Mouse (Mus musculus) cerebellum, adult 9-11 months (tissue): Measurements from ENCODE around the gene Gcnt4.

ENCODE experiments used
- DNase-seq: peaks from one replicate; pipeline ENCODE4 v3.0.0; 2022

The Gcnt4 gene

GRCm38 (mm10) chr13:96951880-96952279 is 27.4 kb downstream of the Gcnt4 start:
- DNase-seq = no peak

DNA sequence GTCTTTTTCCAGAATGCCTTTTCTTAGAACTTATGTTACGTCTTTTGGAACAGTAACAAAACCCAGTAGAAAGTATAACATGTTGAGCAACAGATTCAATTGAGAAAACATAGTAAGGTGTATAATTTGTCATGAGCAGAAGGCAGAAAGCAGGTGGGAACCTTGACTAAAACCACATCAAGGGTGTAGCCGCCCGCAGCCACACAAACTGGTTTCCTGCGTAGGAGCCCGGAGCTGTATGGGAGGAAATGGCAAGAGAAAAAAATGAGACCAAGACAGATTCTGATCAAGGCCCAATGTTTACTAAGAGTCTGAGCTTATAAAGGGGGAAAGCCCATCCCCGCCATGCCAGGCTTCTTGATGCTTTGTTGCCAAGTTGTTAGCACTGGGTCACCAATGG is 32.0 kb downstream of the Gcnt4 start:
- DNase-seq = no peak

GRCm38 (mm10) chr13:96960019-96960418 is 35.5 kb downstream of the Gcnt4 start:
- DNase-seq = no peak

DNA sequence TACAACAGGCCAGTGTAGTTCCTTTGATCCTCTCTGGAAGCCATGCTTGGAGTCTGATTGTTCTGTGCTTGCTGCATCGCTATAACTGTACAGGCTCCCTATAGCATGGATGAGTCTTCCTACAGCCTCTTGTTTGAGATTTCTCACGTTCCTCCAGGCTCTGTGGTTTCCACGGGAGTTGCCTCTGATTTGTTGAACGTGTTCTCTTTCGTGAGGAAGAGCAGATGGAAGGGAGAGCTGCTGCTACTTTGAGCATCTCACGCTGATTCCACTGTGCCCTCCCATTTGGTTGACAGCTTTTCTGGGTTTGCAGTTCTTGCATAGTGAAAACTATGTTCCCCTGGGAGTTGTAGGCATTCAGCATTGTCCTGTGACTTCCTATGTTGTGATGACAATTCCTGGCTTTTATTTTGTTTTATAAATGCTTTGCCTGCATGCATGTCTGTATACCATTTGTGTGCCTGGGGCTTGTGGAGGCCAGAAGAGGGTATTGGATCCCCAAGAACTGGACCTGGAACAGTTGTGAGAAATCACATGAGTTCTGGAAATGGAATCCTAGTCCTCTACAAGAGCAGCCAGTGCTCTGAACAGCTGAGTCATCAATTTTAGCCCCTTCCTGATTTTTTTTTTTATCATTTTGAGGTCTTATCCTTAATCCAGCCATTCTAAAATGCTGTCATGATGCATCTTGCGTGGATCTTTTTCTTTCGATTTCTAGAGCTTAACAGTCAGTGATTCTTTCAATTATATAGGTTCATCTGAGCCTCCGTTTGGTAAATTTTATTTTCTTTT is 37.1 kb downstream of the Gcnt4 start:
- no peak for DNase-seq

DNA sequence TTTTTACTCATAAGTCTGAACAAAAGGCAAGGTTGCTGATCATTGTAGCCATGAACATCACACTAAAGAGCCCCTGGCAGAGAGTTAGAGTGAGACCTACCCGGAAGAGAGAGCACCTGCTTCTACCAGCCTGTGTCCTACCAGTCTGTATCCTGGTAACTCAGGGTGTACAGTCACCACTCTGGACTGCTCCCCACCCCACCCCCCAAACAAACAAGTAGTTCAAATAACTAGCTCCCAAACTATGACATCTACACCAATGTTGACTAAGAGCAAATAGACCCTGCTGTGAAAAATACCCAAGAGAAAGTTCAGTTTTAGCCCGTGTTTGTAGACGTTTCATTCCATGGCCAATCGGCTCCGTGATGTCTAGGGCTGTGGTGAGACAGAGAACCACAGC is 38.3 kb downstream of the Gcnt4 start:
- no peak for DNase-seq

DNA sequence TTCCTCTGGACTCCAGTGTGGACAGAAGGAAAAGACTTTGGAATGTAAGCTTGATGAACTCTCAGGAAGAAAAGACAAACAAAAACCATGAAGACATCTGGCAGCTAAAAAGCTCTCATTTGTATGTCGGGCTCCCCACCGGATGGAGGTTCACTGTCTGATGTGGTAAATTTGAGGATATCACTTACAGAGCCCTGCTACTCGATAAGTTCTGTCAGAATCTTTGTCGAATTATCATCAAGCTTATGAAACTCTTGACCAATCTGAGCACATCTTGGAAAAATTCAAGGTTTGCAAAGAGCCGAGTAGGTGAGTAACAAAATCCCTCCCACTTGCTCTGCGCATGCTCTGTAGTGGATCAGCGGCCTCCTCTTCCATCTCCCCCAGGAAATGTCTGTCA is 40.5 kb downstream of the Gcnt4 start:
- no peak for DNase-seq

DNA sequence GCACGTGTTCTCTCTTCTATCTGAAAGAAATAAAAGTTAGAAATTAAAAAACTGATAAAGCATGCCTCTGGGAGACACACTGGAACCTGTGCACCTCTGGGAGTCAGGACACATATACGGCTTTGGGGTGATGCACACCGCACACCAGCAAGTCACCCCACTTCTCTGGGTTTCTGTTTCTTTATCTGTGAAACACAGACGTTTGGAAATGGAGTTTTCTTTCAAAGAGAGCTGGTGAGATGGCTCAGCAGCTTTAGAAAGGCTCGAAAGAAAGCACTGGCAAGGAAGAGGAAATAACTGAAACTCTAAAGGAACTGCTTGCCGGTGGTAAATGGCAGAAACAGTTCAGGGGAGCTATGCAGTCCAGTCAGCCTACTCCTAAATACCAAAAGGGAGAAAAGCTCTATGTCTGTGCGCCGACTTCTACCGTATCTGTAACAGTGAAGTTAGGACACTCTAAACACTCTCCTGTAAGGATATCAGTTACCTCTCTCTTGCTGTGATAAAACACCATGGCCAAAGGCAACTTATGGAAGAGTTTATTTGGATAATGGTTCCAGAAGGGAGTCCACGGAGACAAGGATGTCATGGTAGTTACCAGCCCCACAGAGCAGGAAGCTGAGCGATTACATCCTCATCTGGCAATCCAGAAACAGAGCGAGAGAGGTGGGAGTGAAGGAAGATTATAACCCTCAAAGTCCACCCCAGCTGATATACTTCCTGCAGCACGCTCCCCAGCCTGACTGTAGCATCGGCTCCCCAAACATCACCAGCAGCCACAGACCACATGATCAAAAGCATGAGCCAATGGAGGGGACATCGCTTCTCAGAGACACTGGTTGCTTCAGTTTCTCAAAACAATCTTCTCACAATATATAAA is 42.0 kb downstream of the Gcnt4 start:
- no peak for DNase-seq

DNA sequence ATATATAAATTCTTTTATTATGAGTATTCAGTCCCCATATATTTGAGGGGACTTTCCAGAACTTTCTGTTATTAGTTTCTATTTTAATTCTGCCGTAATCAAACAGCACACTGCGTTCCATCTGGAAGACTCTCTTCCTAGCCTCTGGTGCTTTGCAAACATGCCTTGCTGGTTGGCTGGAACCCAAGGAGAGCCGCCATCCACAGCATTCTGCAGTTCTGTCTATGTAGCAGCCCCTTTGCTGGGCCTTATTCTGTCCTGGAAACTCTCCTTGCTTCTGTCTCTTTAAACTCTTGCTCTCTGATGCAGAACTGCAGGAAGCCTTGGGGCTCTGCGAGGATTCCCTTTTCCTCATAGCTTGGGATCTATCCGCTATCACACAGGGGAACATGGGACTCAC is 42.6 kb downstream of the Gcnt4 start:
- DNase-seq = no peak

DNA sequence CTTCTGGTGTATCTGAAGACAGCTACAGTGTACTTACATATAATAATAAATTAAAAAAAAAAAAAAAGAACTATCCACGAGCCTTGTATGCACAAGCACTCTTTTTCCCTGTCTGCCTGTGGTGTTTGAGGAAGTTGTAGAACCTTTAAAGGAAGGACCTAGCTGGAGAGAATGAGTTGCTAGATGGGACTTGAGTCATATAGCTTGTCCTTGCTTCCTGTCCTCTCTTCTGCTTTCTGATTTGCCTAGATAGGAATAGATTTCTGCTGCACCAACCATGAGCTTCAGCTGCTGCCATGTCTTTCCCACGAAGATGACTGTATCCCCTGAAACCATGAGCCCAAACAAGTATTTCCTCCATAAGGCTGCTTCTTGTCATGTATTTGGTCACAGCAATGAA is 43.3 kb downstream of the Gcnt4 start:
- no peak for DNase-seq

- DNase-seq = no peak
These were observed 46.6 kb downstream of the Gcnt4 start for GRCm38 (mm10) chr13:96971076-96971475.

- DNase-seq = no peak
These were observed 47.4 kb downstream of the Gcnt4 start for GRCm38 (mm10) chr13:96971861-96972282.

DNA sequence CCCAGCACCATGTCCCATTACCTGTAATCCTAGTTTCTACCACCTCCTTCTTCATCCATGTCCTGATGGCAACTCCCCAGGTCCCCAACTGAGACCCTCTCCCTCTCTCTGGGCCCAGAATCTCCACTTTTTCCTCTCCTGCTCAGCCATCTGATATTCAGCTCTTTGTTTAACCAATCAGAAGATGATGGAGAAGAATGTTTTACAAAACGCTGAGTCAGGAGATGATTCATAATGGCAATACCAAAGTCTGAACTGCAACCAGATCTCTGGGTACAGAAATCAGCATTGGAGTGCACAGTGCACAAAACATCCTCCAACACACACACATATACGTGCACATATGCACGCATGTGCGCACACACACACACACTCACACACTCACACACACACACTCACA is 48.8 kb downstream of the Gcnt4 start:
- DNase-seq = no peak

DNA sequence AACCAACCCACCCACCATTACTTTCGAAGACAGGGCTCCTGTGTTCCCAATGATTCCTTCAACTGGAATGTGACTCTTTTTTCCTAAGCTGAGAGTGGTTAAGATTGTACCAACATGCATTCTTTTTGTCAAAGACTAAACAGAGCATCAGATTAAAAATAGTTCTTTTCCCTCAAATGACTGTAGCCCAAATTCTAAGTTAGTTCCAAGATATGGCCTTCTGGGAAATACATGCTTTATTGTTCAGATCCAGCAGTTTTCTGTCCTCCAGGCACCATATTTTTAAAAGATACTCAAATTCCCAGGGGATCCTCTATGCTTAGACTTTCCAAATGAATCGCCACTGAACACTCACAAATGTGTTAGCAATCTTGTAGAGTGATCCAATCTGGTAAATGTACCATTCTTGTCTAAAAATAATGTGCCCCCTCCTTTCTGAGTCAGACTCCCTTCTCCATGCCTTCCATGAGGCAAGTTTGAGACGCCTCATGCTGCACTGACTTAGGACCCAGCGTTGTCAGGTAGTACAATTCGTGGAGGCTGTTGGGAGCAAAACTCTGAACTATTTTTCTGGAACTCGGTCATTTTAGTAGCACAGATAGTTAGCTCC is 52.6 kb downstream of the Gcnt4 start:
- DNase-seq = no peak

DNA sequence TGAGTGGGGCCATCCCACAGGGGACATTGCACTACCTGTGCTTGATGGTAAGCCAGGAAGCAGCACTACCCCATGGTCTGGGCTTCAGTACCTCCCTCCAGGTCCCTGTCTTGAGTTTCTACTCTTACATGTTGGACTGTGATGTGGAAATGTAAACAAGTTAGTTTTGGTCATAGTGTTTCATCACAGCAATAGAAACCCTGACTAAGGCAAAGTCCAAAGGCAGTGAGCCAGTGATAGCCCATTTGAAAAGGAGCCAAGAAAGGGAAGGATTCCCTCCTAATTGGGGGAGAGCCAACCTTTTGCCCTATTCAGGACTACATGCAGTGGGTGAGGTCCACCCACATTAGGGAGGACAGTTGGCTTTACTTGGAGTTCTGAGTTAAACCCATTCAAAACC is 56.1 kb downstream of the Gcnt4 start:
- no peak for DNase-seq

GRCm38 (mm10) chr13:96983251-96984126 is 59.0 kb downstream of the Gcnt4 start:
- DNase-seq = no peak

DNA sequence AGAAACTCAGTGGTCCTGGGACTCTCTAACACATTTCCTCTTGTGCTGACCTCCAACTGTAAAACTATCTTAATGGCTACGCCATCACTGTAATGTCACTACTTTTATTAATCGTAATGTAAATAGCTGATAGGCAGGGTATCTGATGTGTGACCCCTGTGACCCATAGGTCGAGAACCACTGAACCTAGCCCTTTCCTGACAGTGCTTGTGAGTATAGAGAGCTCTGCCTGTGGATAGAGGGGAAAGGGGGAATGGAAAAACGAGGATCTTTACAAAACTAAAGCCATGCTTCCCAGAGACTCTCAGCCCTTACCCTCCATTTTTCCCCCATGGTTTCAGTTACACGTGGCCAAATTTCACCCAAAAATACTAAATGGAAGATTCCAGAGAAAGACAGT is 60.2 kb downstream of the Gcnt4 start:
- DNase-seq = no peak

GRCm38 (mm10) chr13:96985599-96986275 is 61.2 kb downstream of the Gcnt4 start:
- no peak for DNase-seq

DNA sequence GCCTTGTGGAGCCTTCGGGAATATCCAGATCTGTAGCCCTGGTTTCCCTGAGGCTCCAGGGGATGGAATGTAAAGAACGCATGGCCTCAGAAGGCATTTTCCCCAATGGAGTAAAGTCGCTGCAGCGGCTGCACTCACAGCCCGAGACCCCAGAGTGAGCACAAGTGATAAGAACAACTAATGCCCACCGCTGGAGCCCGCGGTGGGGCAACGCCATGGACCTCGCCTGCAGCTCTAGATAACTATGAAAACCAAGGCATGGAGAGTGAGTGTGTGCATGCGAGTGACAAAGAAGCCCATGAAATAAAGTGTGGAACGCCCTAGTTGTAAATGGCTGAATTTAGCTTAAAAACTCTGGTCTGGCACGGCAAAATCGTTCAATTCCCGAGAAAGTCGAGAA is 64.6 kb downstream of the Gcnt4 start:
- no peak for DNase-seq

GRCm38 (mm10) chr13:96990045-96990444 is 65.6 kb downstream of the Gcnt4 start:
- DNase-seq = no peak

DNA sequence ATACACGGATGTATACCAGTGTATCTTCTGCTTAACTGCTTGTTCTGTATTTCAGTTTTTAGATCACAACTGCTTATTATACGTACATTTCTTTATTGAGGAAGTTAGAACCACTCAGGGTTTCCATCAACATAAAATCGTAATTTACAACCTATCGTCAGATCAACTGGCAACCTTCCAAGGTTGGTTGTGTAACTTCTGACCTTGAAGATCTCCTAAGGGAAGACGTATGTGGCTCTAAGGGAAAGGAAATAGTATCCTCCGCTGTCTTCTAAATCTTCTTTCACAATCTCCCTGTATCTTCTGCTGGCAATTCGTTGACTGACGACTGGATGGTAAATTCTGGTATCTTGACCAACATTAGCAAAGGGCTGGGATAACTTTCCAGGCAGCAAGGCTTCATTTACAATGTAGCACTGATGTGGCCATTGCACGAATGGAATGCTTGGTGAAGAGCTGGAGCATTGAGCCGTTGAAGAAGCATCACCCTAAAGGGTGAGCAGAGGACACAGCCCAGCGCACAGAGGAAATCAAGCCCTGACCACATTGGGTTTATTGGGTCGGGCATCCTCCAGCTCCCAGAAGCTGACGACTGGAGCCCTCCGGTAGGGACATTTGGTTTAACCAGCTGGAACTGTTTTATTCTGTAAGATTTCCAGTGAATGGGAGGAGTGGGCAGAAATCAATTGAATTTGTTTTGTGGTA is 66.2 kb downstream of the Gcnt4 start:
- DNase-seq = no peak

DNA sequence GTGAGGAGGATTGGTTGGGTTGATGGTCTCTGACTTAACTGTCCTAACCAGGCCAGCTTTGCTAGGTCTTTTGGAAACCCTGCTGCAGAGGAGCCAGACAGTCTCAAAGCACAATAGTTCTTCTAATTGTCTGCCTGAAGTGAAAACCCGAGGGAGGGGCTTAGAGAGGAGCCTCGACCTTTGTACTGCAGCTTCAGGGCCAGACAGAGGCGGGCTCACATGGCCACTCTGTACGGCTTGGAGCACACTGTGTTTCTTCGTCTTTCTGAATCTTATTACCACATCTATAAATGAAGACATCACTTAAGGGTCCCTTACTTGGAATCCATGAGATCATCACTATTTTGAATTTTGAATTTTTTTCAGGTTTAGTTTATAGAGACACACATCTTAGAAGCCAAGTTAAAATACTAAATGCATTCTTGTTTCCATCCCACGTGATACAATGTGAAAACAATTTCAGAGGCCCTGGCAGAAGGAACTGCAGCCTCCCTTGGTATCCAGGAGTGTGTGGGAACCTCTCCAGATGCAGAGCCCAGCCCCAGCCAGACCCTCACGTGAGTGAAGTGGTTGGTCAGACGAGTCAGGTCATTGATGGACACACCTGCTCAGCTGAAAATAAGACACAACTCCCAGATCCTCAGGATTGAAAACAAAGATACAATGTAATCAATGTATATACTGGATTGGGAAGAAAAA is 69.0 kb downstream of the Gcnt4 start:
- no peak for DNase-seq
